Mouse (Mus musculus) forebrain, embryonic 13.5 days (tissue): ENCODE data around the gene Ankef1. TPM values are rescaled to one million over a fixed set of nuclear protein-coding genes. Genes with fewer than 3 reads are reported as not detected.

Experiments
- ATAC-seq: fragments of 200-750 bp; cut with Nextera tagmentation; 2 replicates; pipeline ENCODE4 v1.8.0; 2017
- H3K27ac ChIP-seq: fragments of 300-500 bp; sonication (generic); 2 replicates; pipeline ENCODE4 v1.5.1; 2015; ENCODE audit warnings: inconsistent platforms, mild to moderate bottlenecking, moderate library complexity
- H3K27me3 ChIP-seq: fragments of 300-500 bp; sonication (generic); 2 replicates; pipeline ENCODE4 v1.6.1; 2015; ENCODE audit warnings: mild to moderate bottlenecking, inconsistent platforms
- H3K36me3 ChIP-seq: fragments of 300-500 bp; sonication (generic); 2 replicates; pipeline ENCODE4 v1.6.1; 2015; ENCODE audit warnings: mild to moderate bottlenecking, inconsistent platforms; ENCODE audit not compliant: poor library complexity, severe bottlenecking
- H3K4me1 ChIP-seq: fragments of 300-500 bp; sonication (generic); 2 replicates; pipeline ENCODE4 v1.6.1; 2015; ENCODE audit warnings: inconsistent platforms
- H3K4me2 ChIP-seq: fragments of 300-500 bp; sonication (generic); 2 replicates; pipeline ENCODE4 v1.6.1; 2015; ENCODE audit warnings: inconsistent platforms, mild to moderate bottlenecking, moderate library complexity
- H3K4me3 ChIP-seq: fragments of 300-500 bp; sonication (generic); 2 replicates; pipeline ENCODE4 v1.5.1; 2015; ENCODE audit warnings: mild to moderate bottlenecking, inconsistent platforms
- H3K9ac ChIP-seq: fragments of 300-500 bp; sonication (generic); 2 replicates; pipeline ENCODE4 v1.6.1; 2015; ENCODE audit warnings: mild to moderate bottlenecking, inconsistent platforms
- H3K9me3 ChIP-seq: fragments of 300-500 bp; sonication (generic); replicated peaks from 2 replicates; pipeline ENCODE4 v1.6.1; 2016; ENCODE audit warnings: inconsistent platforms
- WGBS: fragments of 180-500 bp; shearing (Covaris S2); methylation state at CpG from one replicate; pipeline ENCODE4 v1.1.7; 2015; 5-methylcytosine and 5-hydroxymethylcytosine counted together
- polyA plus RNA-seq: library from polyadenylated mRNA; unstranded; fragments of >200 nt; fragmentation: Nextera tagmentation; extraction: Ambion mirVana; gene quantifications from 2 replicates; pipeline ENCODE4 v1.2.1, GENCODE M21; 2015

Gene Ankef1
- polyA plus RNA-seq, 1 experiment from 2014 or later, result 0.46 TPM

DNA sequence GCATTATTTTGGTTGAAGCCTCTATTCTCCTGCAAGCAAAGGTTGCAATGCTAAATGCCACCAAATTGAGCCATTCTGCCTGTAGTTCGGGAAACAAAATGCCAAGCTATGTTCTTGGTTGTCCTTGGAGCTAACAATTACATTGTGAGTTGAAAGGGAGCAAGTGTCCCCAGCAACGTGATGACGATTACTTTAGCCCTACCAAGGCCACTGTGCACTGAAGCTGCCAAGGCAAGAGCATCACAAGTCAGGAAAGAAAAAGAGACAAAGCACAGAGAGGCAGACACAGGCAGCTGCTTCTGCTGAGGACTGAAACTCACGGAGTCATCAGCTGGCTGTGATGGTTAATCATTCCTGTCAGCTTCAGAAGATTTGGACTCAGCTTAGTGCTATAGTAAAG, 99.5 kb downstream of the Ankef1 start:
- no peaks in the 10 kb centered on the region for H3K4me1 ChIP-seq
- H3K9ac ChIP-seq, result no peak overlapping the region
- H3K9me3 ChIP-seq, result no peaks in the 10 kb centered on the region
- H3K27ac ChIP-seq, result no peak overlapping the region
- no peak overlapping the region for H3K4me2 ChIP-seq
- no peaks in the 10 kb centered on the region for H3K36me3 ChIP-seq
- 65% methylated on average over 4 of the region's 4 CpGs for WGBS
- no peak overlapping the region for H3K4me3 ChIP-seq
- no peaks in the 10 kb centered on the region for H3K27me3 ChIP-seq
- ATAC-seq, result no peak

Other genes with a start within 250 kb of the Ankef1 start
- gene Pak7, start 113.9 kb upstream of the Ankef1 start, polyA plus RNA-seq, result 22.3 and 23.0 TPM in 2 replicates
- gene Snap25, start 211.5 kb downstream of the Ankef1 start, polyA plus RNA-seq, result 51.6 and 53.4 TPM in 2 replicates